Mouse (Mus musculus) megakaryocyte-erythroid progenitor cell, adult 5-6 weeks (primary cell): ENCODE results near the gene 1700001L19Rik. TPM values are rescaled to one million over a fixed set of nuclear protein-coding genes. Genes with fewer than 3 reads are reported as not detected.
A peak's percentile ranks its signal among the peaks of the same experiment; 100 is the strongest.

Experiments
- ATAC-seq: replicated peaks from 2 replicates; pipeline ENCODE4 v1.8.0; 2016; ENCODE audit warnings: mild to moderate bottlenecking, inconsistent platforms; ENCODE audit not compliant: severe bottlenecking, poor library complexity, low FRiP score, low TSS enrichment
- total RNA-seq, 2 experiments: library from RNA; stranded (forward) in 1 of 2; stranded (reverse) in 1 of 2; fragments of 200-1000, 215-1000 nt in 1 of 2; fragments of >200 nt in 1 of 2; fragmentation: Nextera tagmentation in 1 of 2; gene quantifications; 2 replicates each; pipeline ENCODE4 v1.2.3; 2014 to 2017

Gene 1700001L19Rik
- total RNA-seq, 2 experiments from 2014 or later = not detected

DNA sequence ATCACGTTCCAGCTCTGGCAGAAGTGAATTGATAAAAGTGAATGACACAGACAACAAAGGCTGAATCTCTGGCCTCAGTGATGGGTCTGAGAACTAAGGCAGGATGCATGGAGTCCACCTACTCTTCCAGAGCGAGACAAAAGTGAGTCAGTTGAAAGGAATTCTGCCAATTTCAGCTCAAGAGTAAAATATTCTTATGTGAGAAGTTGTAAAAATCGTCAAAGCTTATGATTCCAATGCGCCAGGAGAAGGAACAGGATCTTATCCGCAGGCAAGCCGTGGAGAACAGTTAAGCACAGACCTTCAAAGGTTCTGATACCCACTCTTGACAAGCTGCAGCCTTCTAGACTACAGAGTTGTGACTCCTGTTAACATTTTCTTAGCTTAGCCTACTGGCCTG is 5.9 kb downstream of the 1700001L19Rik start:
- no peak for ATAC-seq

DNA sequence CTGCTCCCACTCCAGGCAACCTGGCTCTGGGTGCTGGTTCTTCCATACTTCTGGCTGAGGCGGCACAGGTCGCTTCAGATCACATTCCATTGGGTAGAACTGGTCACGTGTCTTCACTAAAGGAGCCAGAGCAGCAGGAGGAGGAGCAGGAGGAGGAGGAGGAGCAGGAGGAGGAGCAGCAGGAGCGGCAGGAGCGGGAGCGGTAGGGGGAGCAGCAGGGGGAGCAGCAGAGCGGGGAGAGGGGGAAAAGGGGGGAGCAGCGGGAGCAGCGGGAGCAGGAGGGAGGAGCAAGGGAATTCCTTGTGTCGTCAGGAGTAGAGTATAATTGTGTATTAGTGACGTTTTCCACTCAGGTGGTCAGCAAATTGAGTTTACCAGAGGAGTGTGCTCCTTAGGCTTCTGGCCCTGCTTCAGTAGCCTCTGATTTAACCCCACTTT is 8.5 kb downstream of the 1700001L19Rik start:
- peak; percentile 82 for ATAC-seq

- no peak for ATAC-seq
Measured at GRCm38 (mm10) chr13:68607652-68608405, 10.6 kb downstream of the 1700001L19Rik start.

GRCm38 (mm10) chr13:68622792-68623191 is 25.6 kb downstream of the 1700001L19Rik start:
- no peak for ATAC-seq

DNA sequence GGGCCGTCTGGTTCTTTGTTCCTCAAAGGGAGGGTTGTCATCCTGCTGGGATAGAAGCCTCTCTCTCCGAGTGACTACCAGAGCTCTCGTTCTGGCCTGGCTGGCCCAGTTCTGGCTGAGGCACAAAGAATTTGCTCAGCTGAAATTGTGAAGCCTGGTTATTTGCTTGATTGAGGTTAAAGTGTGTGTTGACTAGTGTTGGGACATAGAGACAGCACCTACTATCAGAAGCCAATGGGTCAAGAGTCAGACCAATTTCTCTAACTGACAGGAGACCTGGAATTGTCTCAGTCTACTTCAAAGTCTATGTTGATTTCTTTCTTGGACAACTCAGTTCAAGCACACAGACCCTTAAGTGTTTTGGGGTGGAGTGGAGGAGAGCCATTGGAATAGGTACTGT is 29.8 kb downstream of the 1700001L19Rik start:
- no peak for ATAC-seq

GRCm38 (mm10) chr13:68642786-68643185 is 45.6 kb downstream of the 1700001L19Rik start:
- no peak for ATAC-seq

Other genes with a start within 250 kb of the 1700001L19Rik start
- gene Mtrr, start 15.3 kb upstream of the 1700001L19Rik start, total RNA-seq (2014; fragmentation: Nextera tagmentation) = 30.7 and 31.3 TPM in 2 replicates
- gene Mtrr, start 15.3 kb upstream of the 1700001L19Rik start, total RNA-seq (2017) = 25.6 and 29.9 TPM in 2 replicates
- gene Fastkd3, start 15.2 kb upstream of the 1700001L19Rik start, total RNA-seq (2014; fragmentation: Nextera tagmentation) = 20.6 and 33.8 TPM in 2 replicates
- 13.9 and 21.7 TPM in 2 replicates for gene Fastkd3, start 15.2 kb upstream of the 1700001L19Rik start, total RNA-seq (2017)